Mouse (Mus musculus) spleen, adult 2 months (tissue): ENCODE measurements around the gene Arhgap18.

Source experiments
- CTCF ChIP-seq: fragments of 200-500 bp; IDR thresholded peaks from 2 replicates; pipeline ENCODE4 v1.5.1; 2011; ENCODE audit warnings: mild to moderate bottlenecking, inconsistent platforms; ENCODE audit not compliant: insufficient read depth, insufficient read length, insufficient replicate concordance; ENCODE audit errors: extremely low read depth
- POLR2A ChIP-seq: fragments of 200-500 bp; IDR thresholded peaks from 2 replicates; pipeline ENCODE4 v1.6.1; 2011; ENCODE audit warnings: low read depth, low read length, inconsistent platforms

DNA sequence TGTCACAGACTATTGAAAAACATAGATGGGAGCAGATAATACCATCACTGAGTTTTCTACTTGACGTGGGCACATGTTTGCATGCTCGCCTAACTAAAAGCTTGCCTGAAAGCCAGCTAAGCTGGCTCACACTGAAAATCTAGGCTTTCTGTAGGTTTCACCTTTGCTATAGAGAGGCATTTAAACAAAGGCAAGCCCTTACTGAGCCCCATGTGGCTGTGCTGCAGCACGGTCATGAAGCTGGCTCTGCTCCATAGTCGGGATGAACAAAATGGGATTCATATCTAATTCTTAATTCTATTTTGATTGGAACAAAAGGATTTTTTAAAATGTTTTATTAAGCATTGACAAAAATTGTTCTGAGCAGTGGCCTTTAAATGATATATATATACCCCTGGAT is 105.3 kb downstream of the Arhgap18 start:
- TF ChIP-seq CTCF (no peak), POLR2A (no peak)
